Mouse (Mus musculus) CH12.LX (cell line): ENCODE results near the gene Ltbp2.

Experiments used
- BHLHE40 ChIP-seq: IDR thresholded peaks from 2 replicates; pipeline ENCODE4 v1.6.1; 2011; ENCODE audit warnings: mild to moderate bottlenecking, low read depth, low read length, improper control_type of control experiment
- CTCF ChIP-seq, 2 experiments: IDR thresholded peaks in 1 of 2; conservative IDR thresholded peaks in 1 of 2; 2 replicates each; pipeline ENCODE4 v1.5.1; 2011 to 2012; ENCODE audit warnings: low read depth in 2 of 2, low read length in 2 of 2, improper control_type of control experiment in 1 of 2, inconsistent platforms in 1 of 2, mild to moderate bottlenecking in 1 of 2, moderate library complexity in 1 of 2
- NELFE ChIP-seq: IDR thresholded peaks from 2 replicates; pipeline ENCODE4 v1.6.1; 2011; ENCODE audit warnings: low read depth, low read length, improper control_type of control experiment
- RCOR1 ChIP-seq: conservative IDR thresholded peaks from 2 replicates; pipeline ENCODE4 v1.6.1; 2012; ENCODE audit warnings: low read depth, mild to moderate bottlenecking, inconsistent platforms, low read length, improper control_type of control experiment
- USF1 ChIP-seq: IDR thresholded peaks from 2 replicates; pipeline ENCODE4 v1.6.1; 2014; ENCODE audit warnings: low read depth, mild to moderate bottlenecking, inconsistent platforms, low read length, improper control_type of control experiment
- ZNF384 ChIP-seq: IDR thresholded peaks from 2 replicates; pipeline ENCODE4 v1.6.1; 2012; ENCODE audit warnings: low read depth, low read length, improper control_type of control experiment, inconsistent platforms

DNA sequence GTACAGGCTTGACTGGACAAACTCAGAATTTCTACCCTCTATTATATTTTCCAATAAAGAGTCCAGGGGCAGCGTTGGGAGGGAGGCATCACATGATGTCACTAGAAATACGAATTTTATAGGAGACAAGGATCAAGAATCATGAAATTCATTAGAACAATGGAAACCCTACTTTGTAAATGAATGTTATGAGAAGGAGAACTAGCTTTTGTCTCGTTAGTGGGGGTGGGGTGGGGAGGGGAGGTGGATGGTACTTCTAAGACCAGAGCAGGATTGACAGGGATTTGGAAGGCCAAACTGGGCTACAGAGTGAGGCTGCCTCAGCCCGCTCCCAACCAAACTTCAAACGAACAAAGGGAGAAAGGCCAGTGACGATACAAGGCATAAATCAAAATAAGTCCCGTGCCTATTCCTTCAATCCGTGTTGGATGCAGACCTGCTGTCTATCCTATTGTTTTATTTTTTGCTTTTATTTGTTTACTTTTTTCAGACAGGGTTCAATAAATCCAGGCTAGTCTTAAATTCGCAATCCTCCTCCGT lies 104.3 kb downstream of the Ltbp2 start:
- TF ChIP-seq NELFE (no peak), BHLHE40 (no peak), CTCF (conservative IDR thresholded peaks at IDR 0.05 in 1 of 2, IDR thresholded peaks at IDR 0.05 in 1 of 2; ENCODE audit: low read depth in 2 of 2, low read length in 2 of 2) (no peak), ZNF384 (no peak), RCOR1 (no peak), USF1 (no peak)
